In genomic region chr17:84685286-84685685, GRCm38 (mm10) we compare ENCODE assay signal across 26 mouse cellular contexts. TPM values are rescaled to one million over a fixed set of nuclear protein-coding genes. Genes with fewer than 3 reads are reported as not detected.
DNase-seq lines count a peak whose midpoint lies in the region; ATAC-seq and TF ChIP-seq lines count a peak whose summit lies in the region.
"Had no signal": no experiment of that assay in that cellular context is flagged by ENCODE, and none has a peak within 500 bp of the region (broad histone marks: within the 10 kb centered on the region; RNA-seq: fewer than 3 reads in every experiment).

No protein-coding gene starts in this region.

- H3K9me3 ChIP-seq in kidney, postnatal 0 days (replicated peaks; ENCODE audit: low read length) = no peaks in the 10 kb centered on the region
- H3K9me3 ChIP-seq in embryonic facial prominence, embryonic 10.5 days = no peaks in the 10 kb centered on the region
- H3K9me3 ChIP-seq: forebrain, embryonic 10.5 days; G1E; heart, embryonic 13.5 days; hindbrain, embryonic 15.5 days had no signal

- no peak overlapping the region for H3K27ac ChIP-seq in kidney, postnatal 0 days
- H3K27ac ChIP-seq in kidney, adult 2 months (ENCODE audit: insufficient read depth, low read depth, low read length) = no peak overlapping the region
- 0 out of 2 replicates have a peak overlapping the region, but pooled peaks have one; percentile 15 for H3K27ac ChIP-seq in embryonic facial prominence, embryonic 10.5 days (replicated peaks)
- H3K27ac ChIP-seq: forebrain, embryonic 10.5 days; heart, embryonic 13.5 days; hindbrain, embryonic 15.5 days had no signal

- DNase-seq in kidney, postnatal 0 days (ENCODE audit: low spot score) = peak; percentile 40
- DNase-seq in kidney, adult 2 months = no peak
- peak; percentile 13 for DNase-seq in Muller cell, postnatal 12 days (ENCODE audit: inconsistent ontology term)
- no peak for DNase-seq in embryonic facial prominence, embryonic 10.5 days (ENCODE audit: low spot score)
- DNase-seq in c-Kit-positive CD71-positive TER-119-positive erythroid progenitor cells, embryonic 14.5 days (ENCODE audit: low spot score) = no peak
- no peak for DNase-seq in heart, adult 18-20 months
- DNase-seq in lung, postnatal 25 days (ENCODE audit: low spot score) = no peak
- DNase-seq: adrenal gland, adult 8-10 months; adrenal gland, postnatal 36 days; cerebellum, adult 11-12 months; cerebellum, adult 9-10 months; cerebellum, postnatal 25 days; gastrocnemius, postnatal 14 days; heart, postnatal 36 days; kidney, adult 18-20 months had no signal

- no peak for TF ChIP-seq CTCF in kidney, postnatal 0 days (IDR thresholded peaks at IDR 0.05; ENCODE audit: low read depth)
- TF ChIP-seq CTCF in kidney, adult 2 months (conservative IDR thresholded peaks at IDR 0.05; ENCODE audit: insufficient read depth, insufficient read length, low read depth, low read length) = no peak

- no peak for ATAC-seq in kidney, postnatal 0 days (replicated peaks; ENCODE audit: low FRiP score, low read depth)
- ATAC-seq: CD4-positive, CD25-positive, alpha-beta regulatory T cell, adult 4 months; forebrain, embryonic 14.5 days had no signal

- no peak overlapping the region for H3K4me3 ChIP-seq in kidney, postnatal 0 days (replicated peaks; ENCODE audit: low read depth, low read length)
- H3K4me3 ChIP-seq in kidney, adult 2 months (ENCODE audit: insufficient read depth, low read depth, low read length) = no peak overlapping the region
- no peak overlapping the region for H3K4me3 ChIP-seq in embryonic facial prominence, embryonic 10.5 days
- no peak overlapping the region for H3K4me3 ChIP-seq in myocyte
- H3K4me3 ChIP-seq: forebrain, embryonic 10.5 days; heart, embryonic 13.5 days; hindbrain, embryonic 15.5 days had no signal

- WGBS in kidney, postnatal 0 days = 62% methylated on average over 4 of the region's 4 CpGs
- WGBS in kidney, adult 2 months = 68% methylated on average over 4 of the region's 4 CpGs
- 82% methylated on average over 4 of the region's 4 CpGs for WGBS in embryonic facial prominence, embryonic 10.5 days

- peaks cover 12% of the 10 kb centered on the region; the same call in 1 of the 2 replicates for H3K4me1 ChIP-seq in kidney, postnatal 0 days (replicated peaks; ENCODE audit: insufficient read depth, low read length)
- peaks cover 9% of the 10 kb centered on the region; the same call in 1 of the 2 replicates for H3K4me1 ChIP-seq in kidney, adult 2 months (ENCODE audit: control insufficient read depth, insufficient read depth, low read length)
- peaks cover 42% of the 10 kb centered on the region for H3K4me1 ChIP-seq in embryonic facial prominence, embryonic 10.5 days
- H3K4me1 ChIP-seq: hindbrain, embryonic 15.5 days had no signal

- no peak overlapping the region for H3K4me2 ChIP-seq in kidney, postnatal 0 days (ENCODE audit: low read length)
- H3K4me2 ChIP-seq in myocyte (ENCODE audit: low read depth) = peak overlapping the region; percentile 41
- H3K4me2 ChIP-seq: heart, embryonic 13.5 days; hindbrain, embryonic 15.5 days had no signal

- no peaks in the 10 kb centered on the region for H3K79me2 ChIP-seq in myocyte (ENCODE audit: control insufficient read depth, insufficient read depth)

- no peaks in the 10 kb centered on the region for H3K36me3 ChIP-seq in kidney, postnatal 0 days (ENCODE audit: insufficient read depth, low read length)
- no peaks in the 10 kb centered on the region for H3K36me3 ChIP-seq in kidney, adult 2 months (ENCODE audit: control insufficient read depth, insufficient read depth, low read length)
- no peaks in the 10 kb centered on the region for H3K36me3 ChIP-seq in embryonic facial prominence, embryonic 10.5 days (replicated peaks)
- no peaks in the 10 kb centered on the region for H3K36me3 ChIP-seq in myocyte (ENCODE audit: control insufficient read depth, insufficient read depth)
- H3K36me3 ChIP-seq: forebrain, embryonic 10.5 days; G1E; heart, embryonic 13.5 days; hindbrain, embryonic 15.5 days had no signal

- H3ac ChIP-seq in myocyte (ENCODE audit: control insufficient read depth, insufficient read length) = no peak overlapping the region

- H3K27me3 ChIP-seq in kidney, postnatal 0 days (ENCODE audit: insufficient read depth, low read length) = no peaks in the 10 kb centered on the region
- no peaks in the 10 kb centered on the region for H3K27me3 ChIP-seq in kidney, adult 2 months (replicated peaks; ENCODE audit: control insufficient read depth, insufficient read depth, low read length)
- no peaks in the 10 kb centered on the region for H3K27me3 ChIP-seq in embryonic facial prominence, embryonic 10.5 days (replicated peaks; ENCODE audit: low read depth, poor library complexity, severe bottlenecking)
- H3K27me3 ChIP-seq in myocyte (ENCODE audit: control insufficient read depth, insufficient read depth, insufficient read length) = no peaks in the 10 kb centered on the region
- H3K27me3 ChIP-seq: heart, embryonic 13.5 days; hindbrain, embryonic 15.5 days had no signal

- no peak for TF ChIP-seq POLR2A in kidney, adult 2 months (IDR thresholded peaks at IDR 0.05; ENCODE audit: low read depth, low read length)
- TF ChIP-seq POLR2A in myocyte (IDR thresholded peaks at IDR 0.05; ENCODE audit: insufficient read length, low read depth) = no peak

- H3K9ac ChIP-seq in kidney, postnatal 0 days (ENCODE audit: low read depth, low read length) = no peak overlapping the region
- H3K9ac ChIP-seq: heart, embryonic 13.5 days; hindbrain, embryonic 15.5 days had no signal

TF ChIP-seq in myocyte, 11 proteins besides CTCF, POLR2A, EP300 and RAD21:
- no peak for TF ChIP-seq CEBPB (IDR thresholded peaks at IDR 0.05; ENCODE audit: insufficient read depth, poor library complexity, severe bottlenecking)
- no peak for TF ChIP-seq E2F4 (IDR thresholded peaks at IDR 0.05; ENCODE audit: insufficient read depth)
- no peak for TF ChIP-seq MAX (IDR thresholded peaks at IDR 0.05; ENCODE audit: low read depth)
- no peak for TF ChIP-seq SRF (IDR thresholded peaks at IDR 0.05; ENCODE audit: control insufficient read depth, insufficient read length, low read depth)
- TF ChIP-seq TCF3 (IDR thresholded peaks at IDR 0.05; ENCODE audit: insufficient read length, low read depth) = no peak
- TF ChIP-seq TCF12 (IDR thresholded peaks at IDR 0.05; ENCODE audit: insufficient read depth, poor library complexity, severe bottlenecking) = no peak
- no peak for TF ChIP-seq REST (IDR thresholded peaks at IDR 0.05; ENCODE audit: insufficient read depth, insufficient read length)
- no peak for TF ChIP-seq MYOD1 (IDR thresholded peaks at IDR 0.05; ENCODE audit: control insufficient read depth in 1 of 3, insufficient read length in 2 of 3, low read depth in 2 of 3)
- TF ChIP-seq USF1 (IDR thresholded peaks at IDR 0.05; ENCODE audit: low read depth) = no peak
- no peak for TF ChIP-seq POLR2AphosphoS2 (IDR thresholded peaks at IDR 0.05; ENCODE audit: insufficient read length, low read depth)
- TF ChIP-seq MYOG (IDR thresholded peaks at IDR 0.05; ENCODE audit: control insufficient read depth in 1 of 3, insufficient read depth in 1 of 3, insufficient read length in 2 of 3, low read depth in 2 of 3) = no peak

RNA-seq across cellular contexts. Expression of gene Abcg5, which starts 2.5 kb away (rescaled TPM):
- 4.1 and 4.8 TPM in 2 replicates for polyA plus RNA-seq in kidney, postnatal 0 days (2015; fragmentation: Nextera tagmentation; extraction: Ambion mirVana)
- polyA plus RNA-seq in kidney, adult 2 months (2012; rRNA removed) = 0.45 and 0.47 TPM in 2 replicates
- polyA plus RNA-seq in embryonic facial prominence, embryonic 10.5 days (2016; fragmentation: Nextera tagmentation; extraction: Ambion mirVana) = 1.3 and 1.6 TPM in 2 replicates
- not detected for polyA plus RNA-seq in myocyte (2012; fragmentation: generic; extraction: Trizol)
- not detected for total RNA-seq in heart, adult 18-20 months (2021)
- total RNA-seq: adrenal gland, postnatal 36 days; gastrocnemius, adult 18-20 months; gastrocnemius, postnatal 14 days; heart, postnatal 36 days had no signal
- polyA plus RNA-seq: CD4-positive, CD25-positive, alpha-beta regulatory T cell, adult 4 months; frontal cortex, adult 2 months; G1E; heart, postnatal 0 days had no signal

RNA-seq across cellular contexts. Expression of gene Abcg8, which starts 9.2 kb away (rescaled TPM):
- polyA plus RNA-seq in kidney, postnatal 0 days (2015; fragmentation: Nextera tagmentation; extraction: Ambion mirVana) = 0.36 and 0.38 TPM in 2 replicates
- 0.33 and 0.45 TPM in 2 replicates for polyA plus RNA-seq in kidney, adult 2 months (2012; rRNA removed)
- 0.10 and 0.15 TPM in 2 replicates for polyA plus RNA-seq in embryonic facial prominence, embryonic 10.5 days (2016; fragmentation: Nextera tagmentation; extraction: Ambion mirVana)
- 0.05 TPM for polyA plus RNA-seq in myocyte (2012; fragmentation: generic; extraction: Trizol)
- not detected for total RNA-seq in heart, adult 18-20 months (2021)
- total RNA-seq: adrenal gland, adult 8-10 months; adrenal gland, postnatal 36 days; gastrocnemius, adult 18-20 months; gastrocnemius, postnatal 14 days; heart, postnatal 36 days had no signal
- polyA plus RNA-seq: CD4-positive, CD25-positive, alpha-beta regulatory T cell, adult 4 months; cortical plate, adult 2 months; frontal cortex, adult 2 months; G1E; heart, embryonic 13.5 days; heart, postnatal 0 days had no signal

RNA-seq across cellular contexts. Expression of gene Dync2li1, which starts 59.0 kb away (rescaled TPM):
- polyA plus RNA-seq in kidney, postnatal 0 days (2015; fragmentation: Nextera tagmentation; extraction: Ambion mirVana) = 59.9 and 61.2 TPM in 2 replicates
- polyA plus RNA-seq in kidney, adult 2 months (2012; rRNA removed) = 13.0 and 19.1 TPM in 2 replicates
- polyA plus RNA-seq in embryonic facial prominence, embryonic 10.5 days (2016; fragmentation: Nextera tagmentation; extraction: Ambion mirVana) = 29.4 and 34.6 TPM in 2 replicates
- 10.1 TPM for polyA plus RNA-seq in myocyte (2012; fragmentation: generic; extraction: Trizol)
- 1 to 10 TPM; 2.9 to 3.2 TPM for total RNA-seq in heart, adult 18-20 months (2021)
- total RNA-seq: G1E had no signal
- polyA plus RNA-seq: G1E had no signal

Comparison
In these comparisons a context has a peak if more than half of its experiments do, and no peak if none do; other contexts are left out.
1. DNase-seq: peak in kidney, postnatal 0 days (single experiment) and Muller cell, postnatal 12 days (single experiment); none in kidney, adult 2 months (single experiment), embryonic facial prominence, embryonic 10.5 days (single experiment), c-Kit-positive CD71-positive TER-119-positive erythroid progenitor cells, embryonic 14.5 days (single experiment), heart, adult 18-20 months (0 of 2) and lung, postnatal 25 days (single experiment).